Mouse (Mus musculus) v-Abl transformed pro-B cells (cell line): ENCODE results near the gene Ntng1.

ENCODE experiments used
- in situ Hi-C, 2 experiments: fragments of 400-800 bp; cut with MboI; formaldehyde crosslinking; loops; one replicate each; pipeline ENCODE4 v1.15.1; 2025; ENCODE audit not compliant: unreplicated experiment in 2 of 2

The Ntng1 gene

DNA sequence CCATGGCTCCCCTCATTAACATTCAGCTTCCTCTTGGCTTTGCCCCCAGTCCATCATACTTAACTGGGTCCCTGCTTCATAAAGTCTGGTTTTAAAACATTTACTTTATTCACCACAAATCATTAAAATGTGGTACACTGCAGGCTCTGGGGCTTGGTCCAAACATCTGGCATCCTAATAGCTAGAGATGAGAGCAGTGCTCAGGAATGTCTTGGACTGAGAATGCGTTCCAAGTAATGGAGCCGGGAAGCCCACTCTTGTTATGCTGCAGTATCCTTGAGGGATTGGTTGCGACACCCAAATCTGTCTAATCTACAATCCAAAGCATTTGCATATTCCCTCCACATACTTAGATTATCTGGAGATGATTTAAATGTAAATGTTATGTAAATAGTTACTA, 207.5 kb downstream of the Ntng1 start:
- in situ Hi-C loops: no loop called here

GRCm38 (mm10) chr3:109932261-109932660, 211.6 kb downstream of the Ntng1 start:
- in situ Hi-C loops: no loop called here

GRCm38 (mm10) chr3:109931021-109931420, 212.8 kb downstream of the Ntng1 start:
- in situ Hi-C loops: no loop called here

GRCm38 (mm10) chr3:109923788-109924187, 220.0 kb downstream of the Ntng1 start:
- in situ Hi-C loops: no loop called here

GRCm38 (mm10) chr3:109918996-109919395, 224.8 kb downstream of the Ntng1 start:
- in situ Hi-C loops: no loop called here

DNA sequence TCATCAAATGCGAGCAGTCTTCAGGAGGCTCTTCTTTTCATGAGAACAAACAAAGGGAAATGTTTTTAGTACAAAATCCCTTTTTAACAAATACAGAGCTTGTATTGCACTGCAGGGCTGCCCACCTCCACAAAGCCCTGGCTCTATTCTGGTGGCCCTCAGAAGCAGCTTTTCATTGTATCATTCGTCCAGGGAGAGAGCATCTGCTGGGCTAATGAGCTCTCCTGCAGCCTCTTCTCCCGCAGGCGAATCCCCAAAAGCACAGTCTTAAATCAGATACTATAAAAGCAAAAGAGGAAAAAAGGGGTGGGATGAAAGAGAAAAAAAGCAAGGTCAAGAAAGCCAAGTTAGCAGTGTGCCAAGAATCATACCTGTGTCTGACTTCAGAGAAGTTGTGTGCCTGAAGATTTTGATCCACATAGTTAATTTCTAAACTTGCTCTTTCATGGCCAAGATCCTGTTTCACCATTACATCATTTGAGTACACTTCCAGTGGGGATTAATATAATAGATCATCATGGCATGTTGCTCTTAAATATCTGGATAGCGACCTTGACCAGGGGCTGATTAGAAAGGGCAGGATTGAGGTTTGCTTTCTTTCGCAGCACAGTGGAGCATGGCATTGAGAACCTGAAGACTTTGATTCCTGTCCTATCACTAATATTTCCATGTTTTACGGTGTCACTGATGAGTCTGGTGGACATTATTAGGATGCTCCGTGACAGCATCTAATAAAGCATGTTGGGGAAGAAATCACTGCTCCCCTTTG, 225.7 kb downstream of the Ntng1 start:
- in situ Hi-C loops: no loop called here

GRCm38 (mm10) chr3:109917077-109917476, 226.7 kb downstream of the Ntng1 start:
- in situ Hi-C loops: no loop called here

- in situ Hi-C loops: no loop called here
Measured at GRCm38 (mm10) chr3:109914226-109914625, 229.6 kb downstream of the Ntng1 start.

- in situ Hi-C loops: no loop called here
Measured at GRCm38 (mm10) chr3:109890600-109890999, 253.2 kb downstream of the Ntng1 start.

- in situ Hi-C loops: no loop called here
Measured at GRCm38 (mm10) chr3:109885672-109886071, 258.1 kb downstream of the Ntng1 start.

GRCm38 (mm10) chr3:109879061-109879460, 264.8 kb downstream of the Ntng1 start:
- in situ Hi-C loops: no loop called here

DNA sequence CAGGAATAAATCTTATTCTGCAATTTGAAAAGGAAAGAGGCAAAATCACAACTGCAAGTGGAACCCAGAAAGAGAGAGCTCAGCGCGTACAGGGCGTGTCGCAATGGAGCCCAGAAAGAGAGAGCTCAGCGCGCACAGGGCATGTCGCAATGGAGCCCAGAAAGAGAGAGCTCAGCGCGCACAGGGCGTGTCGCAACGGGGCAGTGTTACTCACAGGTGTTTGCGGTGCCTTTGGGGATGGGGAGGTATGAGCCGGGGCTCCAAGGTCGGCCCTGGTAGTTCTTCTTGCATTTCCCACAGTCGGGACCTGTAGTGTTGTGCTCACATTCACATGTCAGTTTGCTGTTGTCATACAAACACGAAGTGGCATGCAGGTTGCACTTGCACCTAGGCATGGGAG, 271.8 kb downstream of the Ntng1 start:
- in situ Hi-C loops: no loop called here

DNA sequence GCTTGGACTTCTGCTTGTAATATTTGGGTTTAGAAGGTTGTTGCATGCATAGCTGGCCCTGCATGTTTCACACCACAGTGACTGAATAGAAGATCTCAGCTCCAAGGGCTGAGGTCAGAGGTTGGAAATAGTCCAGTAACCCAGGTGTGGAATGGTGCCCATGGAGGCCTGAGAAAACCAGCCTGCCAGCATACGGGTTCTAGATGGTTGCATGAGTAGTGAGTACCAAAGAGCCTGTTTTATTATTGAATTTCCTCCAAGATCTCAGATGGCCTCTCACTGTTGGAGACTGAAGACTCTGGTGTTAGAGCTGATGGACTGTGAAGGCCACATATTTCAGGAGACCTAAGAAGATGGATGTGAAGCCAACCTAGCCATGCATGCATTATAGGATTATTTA, 285.5 kb downstream of the Ntng1 start:
- in situ Hi-C loops: no loop called here

DNA sequence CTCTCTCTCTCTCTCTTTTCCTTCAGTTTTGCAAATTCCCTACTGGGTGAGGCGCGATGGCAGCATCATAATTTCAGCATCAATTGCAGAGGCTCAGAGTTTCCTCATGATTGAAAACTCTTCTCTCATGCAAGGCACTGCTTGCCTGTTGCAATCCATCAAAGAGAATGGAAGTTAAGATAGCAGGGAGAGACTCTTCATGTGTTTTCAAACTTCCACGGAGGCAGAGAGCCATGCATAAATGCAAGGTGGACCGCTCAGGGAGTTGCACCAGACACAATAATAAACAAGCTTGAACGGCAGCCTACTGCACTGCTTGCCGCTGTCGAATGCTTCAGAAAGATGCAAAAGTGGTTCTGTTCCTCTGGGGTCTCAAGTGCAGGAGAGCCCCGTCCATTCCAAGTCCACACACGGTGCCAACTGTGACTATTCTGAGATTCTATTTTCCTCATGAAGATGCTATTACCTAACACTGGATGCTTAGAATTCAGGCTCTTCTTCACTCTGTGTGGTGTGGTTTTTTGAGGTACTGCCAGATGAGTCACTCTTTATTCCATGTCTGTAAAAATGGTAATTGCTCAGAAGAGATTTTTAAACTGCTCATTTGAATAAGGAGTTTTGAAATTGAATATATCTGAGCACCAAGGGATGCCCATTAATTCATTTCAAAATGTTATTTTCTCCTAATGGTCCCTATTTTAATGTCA, 289.2 kb downstream of the Ntng1 start:
- in situ Hi-C loops: no loop called here

GRCm38 (mm10) chr3:109846660-109847059, 297.2 kb downstream of the Ntng1 start:
- in situ Hi-C loops: no loop called here

- in situ Hi-C loops: no loop called here
Measured at GRCm38 (mm10) chr3:109825806-109826205, 318.0 kb downstream of the Ntng1 start.

DNA sequence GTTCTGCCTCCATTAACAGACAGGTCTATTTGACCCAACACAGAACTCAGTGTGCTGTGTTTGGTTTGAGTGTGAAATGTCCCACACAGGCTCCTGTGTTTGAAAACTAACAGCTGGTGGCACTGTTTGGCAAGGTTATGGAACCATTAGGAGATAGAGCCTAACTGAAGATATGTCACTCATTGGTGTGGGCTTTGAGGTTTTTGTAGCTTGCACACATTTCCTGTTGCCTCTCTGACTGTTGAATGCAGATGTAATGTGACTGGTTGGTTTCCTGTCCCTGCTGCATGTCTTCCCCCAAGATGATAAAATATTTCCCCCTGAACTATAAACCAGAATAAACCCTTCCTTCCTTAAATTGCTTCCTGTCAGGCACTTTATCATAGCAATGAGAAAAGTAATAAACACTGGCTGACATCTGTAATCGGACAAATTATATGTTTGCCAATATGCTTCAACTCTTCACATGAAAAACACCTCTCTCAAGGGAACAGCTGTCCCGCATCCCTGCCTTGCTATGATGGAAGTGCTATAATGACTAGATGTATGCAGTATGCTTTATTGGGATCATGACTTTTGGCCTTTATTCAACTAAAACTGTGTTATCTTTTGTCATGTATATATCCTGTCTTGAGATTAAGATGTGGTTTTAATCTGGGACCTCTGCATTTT, 320.9 kb downstream of the Ntng1 start:
- in situ Hi-C loops: no loop called here

DNA sequence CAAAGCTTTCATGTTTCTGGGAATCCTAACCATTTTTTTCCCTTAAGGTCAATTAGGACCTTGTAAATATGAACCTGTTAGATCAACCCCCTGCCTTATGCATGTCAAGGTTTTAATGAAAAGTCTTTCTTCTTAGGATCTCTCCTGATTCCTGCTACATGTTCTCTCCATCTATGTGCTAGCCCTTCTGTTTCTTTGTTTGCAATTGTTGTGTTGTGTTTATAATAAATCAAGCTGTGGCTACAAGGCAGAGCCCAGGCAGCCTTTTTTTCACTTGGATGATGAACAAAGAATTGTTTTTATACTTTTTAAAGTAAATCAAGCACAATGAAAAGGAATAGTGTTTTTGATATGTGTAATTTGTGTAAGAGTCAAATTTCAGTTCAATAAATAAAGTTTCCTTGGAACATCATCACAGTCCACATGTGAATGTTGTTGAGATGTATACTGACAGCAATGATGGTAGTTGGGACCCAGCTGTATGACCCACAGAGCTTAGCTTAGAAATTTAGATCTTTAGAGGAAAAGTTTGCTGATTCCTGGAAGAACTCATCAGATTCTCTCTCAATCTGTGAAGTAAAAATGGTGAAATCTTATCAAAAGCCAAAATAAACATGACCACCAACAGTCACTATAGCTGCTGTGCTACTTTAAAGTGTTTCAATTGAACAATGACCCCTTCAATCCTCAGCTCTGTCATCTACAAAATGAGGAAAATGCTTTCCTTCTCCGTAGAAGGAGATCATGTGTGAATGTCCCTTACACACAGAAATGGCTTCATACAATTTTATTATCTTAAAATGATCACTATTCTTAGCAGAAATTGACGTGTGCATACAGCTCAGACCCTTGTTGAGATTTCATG, 324.8 kb downstream of the Ntng1 start:
- in situ Hi-C loops: no loop called here

DNA sequence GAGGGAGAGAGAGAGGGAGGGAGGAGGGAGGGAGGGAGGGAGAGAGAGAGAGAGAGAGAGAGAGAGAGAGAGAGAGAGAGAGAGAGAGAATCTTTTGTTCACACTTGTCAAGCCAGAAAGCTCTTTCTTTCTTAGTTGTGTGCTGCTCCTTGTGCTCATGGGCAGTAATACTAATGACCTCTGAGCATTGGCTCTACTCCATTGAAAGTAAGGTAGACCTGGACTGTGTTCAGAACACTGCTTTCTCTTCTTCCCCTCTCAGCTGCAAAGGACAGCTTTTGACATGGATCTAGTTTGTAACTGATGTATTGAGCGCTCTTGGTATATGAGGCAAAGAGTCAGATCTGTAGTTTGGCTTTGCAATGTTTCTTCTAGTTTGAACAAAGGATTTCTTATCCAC, 334.7 kb downstream of the Ntng1 start:
- in situ Hi-C loops: no loop called here

DNA sequence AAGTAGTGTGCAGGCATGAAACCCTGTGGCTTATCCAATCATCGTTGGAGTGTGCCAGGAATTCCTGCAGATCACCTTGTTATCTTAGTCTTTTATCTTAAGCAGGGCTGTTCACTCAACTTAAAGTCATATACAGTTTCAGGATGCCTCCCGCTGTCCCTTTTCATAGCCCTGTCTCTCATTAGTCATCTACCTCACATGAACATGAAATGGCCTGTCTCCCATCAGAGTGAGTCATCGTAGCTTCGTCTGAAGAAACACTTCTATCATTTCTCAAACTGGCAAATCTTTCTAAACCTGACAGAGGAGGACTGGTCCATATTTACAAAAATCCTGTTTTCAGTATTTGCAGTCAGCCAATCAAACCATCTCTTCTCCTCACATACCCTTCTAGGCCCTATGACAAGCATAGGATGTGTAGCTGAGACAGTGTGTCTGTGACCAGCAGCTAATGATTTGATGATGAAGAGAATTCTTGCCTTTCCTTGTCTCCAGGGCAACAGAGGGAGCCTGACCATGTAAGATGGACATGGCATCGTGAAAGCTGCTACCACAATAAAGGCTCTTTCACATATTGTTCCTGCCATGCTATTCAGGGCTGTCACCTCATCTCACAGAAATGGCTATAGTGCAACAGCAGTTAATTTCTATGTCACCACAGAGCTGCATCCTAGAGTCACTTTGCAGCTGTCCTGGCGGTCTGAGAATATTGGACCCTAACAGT, 336.4 kb downstream of the Ntng1 start:
- in situ Hi-C loops: no loop called here
